Mouse (Mus musculus) gastrocnemius, adult 2 months (tissue): Measurements from ENCODE around the gene Babam1. TPM values are rescaled to one million over a fixed set of nuclear protein-coding genes. Genes with fewer than 3 reads are reported as not detected.

Experiments
- DNase-seq: peaks from one replicate; pipeline ENCODE4 v3.0.0; 2022
- H3K27ac ChIP-seq: fragments of 200-600 bp; 2 replicates; pipeline ENCODE4 v1.8.1; 2022; ENCODE audit warnings: mild to moderate bottlenecking
- H3K4me3 ChIP-seq: fragments of 200-600 bp; 2 replicates; pipeline ENCODE4 v1.8.1; 2022; ENCODE audit warnings: mild to moderate bottlenecking, moderate library complexity
- CTCF ChIP-seq: fragments of 200-600 bp; IDR thresholded peaks from 2 replicates; pipeline ENCODE4 v1.8.1; 2022; ENCODE audit warnings: antibody characterized with exemption, mild to moderate bottlenecking, moderate library complexity
- intact Hi-C: fragments of 180-260 bp; cut with DNase I; formaldehyde crosslinking; loops from one replicate; pipeline ENCODE4 v1.15.1; 2025
- total RNA-seq, 2 experiments: library from RNA; stranded (reverse); gene quantifications; 2 replicates each; pipeline ENCODE4 v1.2.3; 2021

Babam1 gene
- total RNA-seq, 2 experiments from 2014 or later, result 60.8 to 69.6 TPM

DNA sequence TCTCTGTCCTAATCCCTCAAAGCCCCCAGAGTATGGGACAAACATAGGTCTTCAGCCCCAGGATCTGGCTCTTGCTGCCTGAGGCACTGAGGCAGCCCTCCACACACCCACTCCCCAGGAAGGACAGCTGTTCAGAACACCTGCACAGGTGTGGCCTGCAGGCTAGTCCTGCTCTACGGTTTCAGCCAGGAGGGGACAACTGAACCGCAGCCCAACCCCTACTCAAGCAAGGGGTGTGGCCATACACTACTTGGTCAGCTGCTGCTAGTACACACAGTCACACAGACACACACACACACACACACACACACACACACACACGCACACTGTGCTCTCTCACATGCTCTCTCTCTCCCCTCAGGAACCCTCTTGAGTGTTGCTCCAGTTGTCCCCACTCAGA lies 12.8 kb upstream of the Babam1 start:
- intact Hi-C loops, result no loop called here
- Histone ChIP-seq H3K4me3 (no peak overlapping the region), H3K27ac (no peak overlapping the region)
- no peak for TF ChIP-seq CTCF
- DNase-seq, result no peak

DNA sequence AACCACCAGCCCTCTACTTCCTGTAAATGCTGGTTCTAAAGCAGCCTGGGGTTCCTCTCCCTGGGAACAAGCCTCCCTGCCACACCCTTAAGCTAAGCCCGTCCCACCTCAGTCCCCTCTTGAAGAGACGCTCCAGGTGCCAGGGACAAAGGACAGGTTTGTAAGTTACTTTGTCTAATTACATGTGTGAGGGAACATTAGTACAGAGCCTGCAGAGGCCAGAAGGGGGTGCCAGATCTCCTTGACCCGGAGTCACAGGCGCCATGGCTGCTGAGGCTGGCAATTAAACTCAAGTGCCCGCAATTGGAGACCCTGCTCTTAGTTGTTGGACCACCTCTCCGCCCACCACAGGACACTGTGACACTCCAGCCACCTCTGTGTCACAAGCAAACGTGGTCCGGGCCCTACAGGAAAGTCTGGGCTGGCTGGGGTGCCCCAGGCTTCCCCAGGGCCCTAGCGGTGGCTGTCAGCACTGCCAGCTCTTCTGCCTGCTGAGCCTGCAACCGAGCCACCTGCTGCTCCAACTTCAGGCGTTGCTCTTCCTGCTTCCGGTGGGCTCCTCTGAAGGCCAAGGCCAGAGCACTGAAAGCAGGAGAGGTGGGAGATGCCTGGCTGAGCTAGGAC lies 11.3 kb upstream of the Babam1 start:
- no peak; the same call in 1 of the 2 replicates for TF ChIP-seq CTCF
- H3K4me3 ChIP-seq, result no peak overlapping the region
- no peak for DNase-seq
- intact Hi-C loops, result no loop called here
- no peak overlapping the region for H3K27ac ChIP-seq

DNA sequence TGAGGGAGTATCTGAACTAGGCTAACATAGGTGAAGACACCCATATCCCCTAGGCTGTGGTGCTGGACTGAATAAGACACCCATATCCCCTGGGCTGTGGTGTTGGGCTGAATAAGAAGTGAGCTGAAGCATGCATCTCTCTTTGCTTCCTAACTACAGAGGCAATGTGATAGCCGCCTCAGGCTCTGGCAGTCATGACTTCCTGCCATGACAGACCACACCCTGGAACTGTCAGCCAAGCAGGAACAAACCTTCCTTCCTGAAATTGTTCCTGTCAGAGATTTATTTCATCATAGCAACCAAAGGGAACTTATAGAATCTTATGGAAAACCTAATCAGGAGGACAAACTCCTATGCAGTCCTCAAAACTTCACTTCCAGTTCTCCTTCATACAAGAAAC lies 8.4 kb upstream of the Babam1 start:
- H3K27ac ChIP-seq, result peak overlapping the region; percentile 70
- TF ChIP-seq CTCF, result no peak
- no peak for DNase-seq
- no peak overlapping the region for H3K4me3 ChIP-seq
- intact Hi-C loops, result no loop called here

- no peak for TF ChIP-seq CTCF
- Histone ChIP-seq H3K4me3 (no peak overlapping the region), H3K27ac (no peak overlapping the region)
- DNase-seq, result no peak
- intact Hi-C loops, result no loop called here
Observed at GRCm38 (mm10) chr8:71391696-71392095, 5.0 kb upstream of the Babam1 start.

- DNase-seq, result no peak
- intact Hi-C loops, result no loop called here
- TF ChIP-seq CTCF, result no peak
- H3K27ac ChIP-seq, result peak overlapping the region; percentile 65; the same call in 1 of the 2 replicates
- H3K4me3 ChIP-seq, result peak overlapping the region; percentile 83; the same call in 1 of the 2 replicates
Observed at GRCm38 (mm10) chr8:71392391-71392790, 4.3 kb upstream of the Babam1 start.

DNA sequence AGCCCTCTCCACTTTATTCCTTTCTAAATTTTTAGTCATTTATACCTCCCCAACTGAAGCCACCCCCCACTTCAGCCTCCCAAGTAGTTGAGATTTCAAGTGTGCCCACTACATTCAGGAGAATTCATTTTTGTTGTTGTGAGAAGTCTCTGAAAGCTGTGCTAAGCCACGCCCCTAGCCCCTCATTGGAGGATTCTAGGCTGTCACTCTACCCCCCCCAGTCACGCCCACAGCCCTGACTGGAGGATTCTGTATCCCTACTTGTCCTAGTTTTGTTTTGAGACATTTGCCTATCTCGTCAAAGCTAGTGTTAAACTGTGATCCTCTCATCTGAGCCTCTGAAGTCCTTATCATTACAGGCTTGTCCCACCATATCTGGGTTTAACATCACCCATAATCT lies 3.8 kb upstream of the Babam1 start:
- DNase-seq, result peak; percentile 46

DNA sequence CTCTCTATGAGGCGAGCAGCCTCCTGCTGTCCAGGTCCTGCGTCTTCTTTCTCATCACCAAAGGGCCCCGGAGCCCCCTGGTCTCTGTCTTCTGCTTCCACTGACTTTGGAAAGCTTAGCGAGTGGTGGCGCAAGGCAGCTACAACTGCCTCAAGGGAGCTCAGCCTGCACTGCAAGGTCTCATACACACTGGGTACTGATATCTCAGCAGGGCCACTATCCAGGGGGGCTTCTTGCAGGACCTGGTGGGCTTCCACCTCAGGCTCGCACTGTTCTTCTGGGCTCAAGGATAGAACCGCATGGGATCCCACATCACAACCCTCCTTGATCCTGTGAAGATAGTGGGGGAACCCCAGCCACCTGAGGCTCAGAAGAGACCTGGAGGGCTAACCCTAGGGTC lies 2.2 kb upstream of the Babam1 start:
- TF ChIP-seq CTCF, result no peak
- intact Hi-C loops, result no loop called here
- no peak for DNase-seq
- peak overlapping the region; percentile 85 for H3K27ac ChIP-seq
- H3K4me3 ChIP-seq, result peak overlapping the region; percentile 83

More for the DNA sequence above, 3.8 kb upstream of the Babam1 start:
- no peak for TF ChIP-seq CTCF
- Histone ChIP-seq H3K27ac (peak overlapping the region; percentile 65), H3K4me3 (peak overlapping the region; percentile 83)
- intact Hi-C loops, result no loop called here

DNA sequence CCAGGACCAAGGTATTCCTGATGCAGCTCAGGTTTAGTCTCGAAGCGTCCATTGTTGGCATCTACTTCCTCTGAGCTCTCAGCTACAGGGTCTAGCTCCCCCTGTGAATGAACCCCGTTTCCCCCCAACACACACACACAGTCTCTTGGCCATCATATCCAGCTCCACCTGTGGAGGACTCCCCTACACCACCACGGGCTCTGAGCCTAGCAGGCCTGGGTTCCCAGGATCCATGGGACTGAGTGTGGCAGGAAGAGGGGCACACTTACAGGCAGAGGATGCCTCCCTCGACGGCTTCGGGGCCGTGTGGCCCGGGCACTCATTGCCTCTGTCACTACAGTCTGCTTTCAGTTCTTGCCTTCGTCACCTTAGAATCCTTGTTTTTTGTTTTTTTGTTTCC lies 1.6 kb upstream of the Babam1 start:
- TF ChIP-seq CTCF, result no peak
- Histone ChIP-seq H3K4me3 (peak overlapping the region; percentile 83), H3K27ac (peak overlapping the region; percentile 85)
- intact Hi-C loops, result no loop called here
- DNase-seq, result no peak

- intact Hi-C loops, result no loop called here
Observed at GRCm38 (mm10) chr8:71395629-71396028, 1.0 kb upstream of the Babam1 start, which contains the start of gene Ushbp1. Ushbp1 (minus strand) TSS chr8:71395802.

GRCm38 (mm10) chr8:71397701-71398100 lies 1.0 kb downstream of the Babam1 start:
- DNase-seq, result no peak
- Histone ChIP-seq H3K4me3 (peak overlapping the region; percentile 83), H3K27ac (no peak overlapping the region)
- intact Hi-C loops, result no loop called here
- TF ChIP-seq CTCF, result no peak

More at GRCm38 (mm10) chr8:71395629-71396028, 1.0 kb upstream of the Babam1 start, which contains the start of gene Ushbp1:
- DNase-seq, result peak; percentile 46
- peak within 1 kb of the TSS; percentile 83 for H3K4me3 ChIP-seq
- H3K27ac ChIP-seq, result peak within 1 kb of the TSS; percentile 85
- TF ChIP-seq CTCF, result no peak

DNA sequence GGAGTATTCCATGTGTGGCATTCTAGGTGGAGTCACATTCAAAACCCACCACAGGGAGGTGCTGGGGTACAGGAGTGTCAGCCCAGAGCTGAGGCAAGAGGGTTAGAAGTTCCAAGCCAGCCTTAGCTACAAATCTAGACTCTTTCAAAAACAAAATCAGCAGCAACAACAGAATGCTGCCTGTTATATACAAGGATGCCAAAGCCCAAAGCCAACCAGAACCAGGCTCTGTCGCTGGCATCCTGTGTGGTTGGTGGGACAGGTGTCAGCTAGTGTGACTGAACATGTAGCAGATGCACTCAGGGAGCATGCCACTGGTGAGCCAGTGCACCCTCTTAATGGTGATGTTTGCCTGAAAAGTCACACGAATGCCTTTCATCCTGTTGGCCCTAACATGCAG lies 4.2 kb downstream of the Babam1 start:
- TF ChIP-seq CTCF, result no peak
- intact Hi-C loops, result no loop called here

DNA sequence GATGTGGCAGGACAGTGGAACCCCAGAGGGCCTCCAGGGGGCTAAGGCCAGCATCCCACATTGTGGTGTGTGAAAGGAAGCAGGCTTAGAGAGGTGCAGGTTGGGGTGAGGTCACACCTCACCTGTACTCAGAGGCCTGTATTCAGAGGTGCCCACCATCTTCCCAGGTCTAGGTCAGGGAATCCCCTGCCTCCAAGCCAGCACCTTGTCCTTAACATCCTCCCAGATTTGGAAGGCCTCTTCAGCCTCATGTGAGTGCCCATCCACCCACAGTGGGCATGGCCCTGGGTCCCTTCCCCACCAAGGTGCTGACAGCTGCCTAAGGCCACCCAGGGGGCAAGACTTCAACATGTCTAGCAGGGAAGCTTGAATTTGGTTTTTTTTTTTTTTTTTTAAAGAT lies 4.8 kb downstream of the Babam1 start:
- intact Hi-C loops, result no loop called here
- DNase-seq, result no peak

More for the DNA sequence above, 4.2 kb downstream of the Babam1 start:
- no peak for DNase-seq
- Histone ChIP-seq H3K27ac (no peak overlapping the region), H3K4me3 (no peak overlapping the region)

GRCm38 (mm10) chr8:71402446-71402964 lies 5.8 kb downstream of the Babam1 start:
- intact Hi-C loops, result no loop called here

More for the DNA sequence above, 4.8 kb downstream of the Babam1 start:
- Histone ChIP-seq H3K4me3 (no peak overlapping the region), H3K27ac (no peak overlapping the region)
- no peak for TF ChIP-seq CTCF

More at GRCm38 (mm10) chr8:71402446-71402964, 5.8 kb downstream of the Babam1 start:
- TF ChIP-seq CTCF, result no peak
- DNase-seq, result no peak
- Histone ChIP-seq H3K27ac (no peak overlapping the region), H3K4me3 (no peak overlapping the region)
